Mouse (Mus musculus) CD4-positive helper T cell, adult 2 months (primary cell): ENCODE results near the gene Zfp90.

ENCODE experiments used
- DNase-seq: peaks from one replicate; pipeline ENCODE4 v3.0.0-alpha.2; 2012; ENCODE audit warnings: low read depth, missing footprints, low spot score

Gene Zfp90

GRCm38 (mm10) chr8:106432954-106433570 lies 17.9 kb downstream of the Zfp90 start:
- DNase-seq: peak; percentile 62

- no peak for DNase-seq
These were observed 18.5 kb downstream of the Zfp90 start for GRCm38 (mm10) chr8:106433667-106434066.

GRCm38 (mm10) chr8:106437781-106438180 lies 22.7 kb downstream of the Zfp90 start:
- no peak for DNase-seq

GRCm38 (mm10) chr8:106440146-106440545 lies 25.0 kb downstream of the Zfp90 start:
- no peak for DNase-seq

GRCm38 (mm10) chr8:106442740-106443139 lies 27.6 kb downstream of the Zfp90 start:
- DNase-seq: no peak

- no peak for DNase-seq
These were observed 36.4 kb downstream of the Zfp90 start for GRCm38 (mm10) chr8:106451301-106452085.

GRCm38 (mm10) chr8:106452701-106453481 lies 37.8 kb downstream of the Zfp90 start:
- DNase-seq: no peak

- DNase-seq: no peak
These were observed 38.9 kb downstream of the Zfp90 start for GRCm38 (mm10) chr8:106454036-106454435.

- no peak for DNase-seq
These were observed 47.0 kb downstream of the Zfp90 start for GRCm38 (mm10) chr8:106462131-106462530.

- DNase-seq: no peak
These were observed 48.7 kb downstream of the Zfp90 start for GRCm38 (mm10) chr8:106463795-106464194.

GRCm38 (mm10) chr8:106469485-106469884 lies 54.4 kb downstream of the Zfp90 start:
- DNase-seq: no peak

- peak; percentile 2 for DNase-seq
These were observed 58.9 kb downstream of the Zfp90 start for GRCm38 (mm10) chr8:106474001-106474400.
